Mouse (Mus musculus) heart, embryonic 15.5 days (tissue): ENCODE measurements around the gene Il17f. TPM values are rescaled to one million over a fixed set of nuclear protein-coding genes. Genes with fewer than 3 reads are reported as not detected.
"Not testable (repeated sequence)": the region's sequence is repeated elsewhere in the genome, so short reads cannot be mapped to it uniquely, and the experiment has no call there.

Experiments used
- ATAC-seq: fragments of 200-750 bp; cut with Nextera tagmentation; replicated peaks from 2 replicates; pipeline ENCODE4 v1.8.0; 2017; ENCODE audit warnings: low read depth, moderate TSS enrichment; ENCODE audit not compliant: insufficient number of reproducible peaks, insufficient read depth, low FRiP score
- H3K27ac ChIP-seq: fragments of 300-500 bp; sonication (generic); 2 replicates; pipeline ENCODE4 v1.5.1; 2015; ENCODE audit warnings: mild to moderate bottlenecking, inconsistent platforms
- H3K27me3 ChIP-seq: fragments of 300-500 bp; sonication (generic); 2 replicates; pipeline ENCODE4 v1.6.1; 2015; ENCODE audit warnings: inconsistent platforms
- H3K36me3 ChIP-seq: fragments of 300-500 bp; sonication (generic); 2 replicates; pipeline ENCODE4 v1.6.1; 2015; ENCODE audit warnings: mild to moderate bottlenecking, inconsistent platforms
- H3K4me1 ChIP-seq: fragments of 300-500 bp; sonication (generic); replicated peaks from 2 replicates; pipeline ENCODE4 v1.6.1; 2015; ENCODE audit warnings: inconsistent platforms
- H3K4me2 ChIP-seq: fragments of 300-500 bp; sonication (generic); 2 replicates; pipeline ENCODE4 v1.6.1; 2015; ENCODE audit warnings: inconsistent platforms, mild to moderate bottlenecking, moderate library complexity
- H3K4me3 ChIP-seq: fragments of 300-500 bp; sonication (generic); 2 replicates; pipeline ENCODE4 v1.5.1; 2015; ENCODE audit warnings: mild to moderate bottlenecking, inconsistent platforms
- H3K9ac ChIP-seq: fragments of 300-500 bp; sonication (generic); 2 replicates; pipeline ENCODE4 v1.6.1; 2015; ENCODE audit warnings: mild to moderate bottlenecking, inconsistent platforms
- H3K9me3 ChIP-seq: fragments of 300-500 bp; sonication (generic); replicated peaks from 2 replicates; pipeline ENCODE4 v1.6.1; 2016; ENCODE audit warnings: inconsistent platforms
- WGBS: fragments of 180-500 bp; shearing (Covaris S2); methylation state at CpG from one replicate; pipeline ENCODE4 v1.1.7; 2015; ENCODE audit warnings: mixed read lengths; 5-methylcytosine and 5-hydroxymethylcytosine counted together
- polyA plus RNA-seq: library from polyadenylated mRNA; unstranded; fragments of >200 nt; fragmentation: Nextera tagmentation; extraction: Ambion mirVana; gene quantifications from 2 replicates; pipeline ENCODE4 v1.2.1, GENCODE M21; 2015

Gene Il17f
- polyA plus RNA-seq, 1 experiment from 2014 or later = not detected

- ATAC-seq = no peak
- H3K4me3 ChIP-seq = no peak overlapping the region
- H3K4me2 ChIP-seq = no peak overlapping the region
- H3K27ac ChIP-seq = no peak overlapping the region
- H3K4me1 ChIP-seq = no peaks in the 10 kb centered on the region
- H3K36me3 ChIP-seq = no peaks in the 10 kb centered on the region
- WGBS = 44% methylated on average over 8 of the region's 8 CpGs
- no peak overlapping the region for H3K9ac ChIP-seq
- H3K9me3 ChIP-seq = no peaks in the 10 kb centered on the region
- H3K27me3 ChIP-seq = no peaks in the 10 kb centered on the region
Observed at GRCm38 (mm10) chr1:20787046-20787445, 3.4 kb downstream of the Il17f start.

- H3K36me3 ChIP-seq = no peaks in the 10 kb centered on the region
- 58% methylated on average over 2 of the region's 2 CpGs for WGBS
- ATAC-seq = no peak
- no peaks in the 10 kb centered on the region for H3K4me1 ChIP-seq
- no peak overlapping the region for H3K4me2 ChIP-seq
- no peak overlapping the region for H3K9ac ChIP-seq
- H3K27ac ChIP-seq = no peak overlapping the region
- no peak overlapping the region for H3K4me3 ChIP-seq
- H3K27me3 ChIP-seq = no peaks in the 10 kb centered on the region
- H3K9me3 ChIP-seq = no peaks in the 10 kb centered on the region
Observed at GRCm38 (mm10) chr1:20778366-20778765, 12.1 kb downstream of the Il17f start.

- not testable (repeated sequence) for H3K27me3 ChIP-seq, H3K9ac ChIP-seq, H3K4me3 ChIP-seq, H3K36me3 ChIP-seq, ATAC-seq, H3K4me2 ChIP-seq, H3K27ac ChIP-seq, H3K4me1 ChIP-seq, H3K9me3 ChIP-seq
- WGBS = 76% methylated on average over 4 of the region's 4 CpGs
Observed at GRCm38 (mm10) chr1:20774026-20774730, 16.2 kb downstream of the Il17f start.

- ATAC-seq = no peak
- no peaks in the 10 kb centered on the region for H3K9me3 ChIP-seq
- no peak overlapping the region for H3K9ac ChIP-seq
- H3K27me3 ChIP-seq = no peaks in the 10 kb centered on the region
- 65% methylated on average over 6 of the region's 6 CpGs for WGBS
- no peak overlapping the region for H3K27ac ChIP-seq
- H3K4me1 ChIP-seq = no peaks in the 10 kb centered on the region
- no peaks in the 10 kb centered on the region for H3K36me3 ChIP-seq
- no peak overlapping the region for H3K4me2 ChIP-seq
- H3K4me3 ChIP-seq = no peak overlapping the region
Observed at GRCm38 (mm10) chr1:20766526-20766925, 23.9 kb downstream of the Il17f start.

- H3K27me3 ChIP-seq = no peaks in the 10 kb centered on the region
- H3K27ac ChIP-seq = no peak overlapping the region
- H3K36me3 ChIP-seq = no peaks in the 10 kb centered on the region
- WGBS = 76% methylated on average over 4 of the region's 4 CpGs
- no peaks in the 10 kb centered on the region for H3K9me3 ChIP-seq
- no peak overlapping the region for H3K4me3 ChIP-seq
- no peak for ATAC-seq
- no peak overlapping the region for H3K4me2 ChIP-seq
- H3K9ac ChIP-seq = no peak overlapping the region
- H3K4me1 ChIP-seq = no peaks in the 10 kb centered on the region
Observed at GRCm38 (mm10) chr1:20761411-20761810, 29.0 kb downstream of the Il17f start.

GRCm38 (mm10) chr1:20760331-20760730 is 30.1 kb downstream of the Il17f start:
- H3K36me3 ChIP-seq = no peaks in the 10 kb centered on the region
- WGBS = 71% methylated on average over 5 of the region's 5 CpGs
- no peak overlapping the region for H3K9ac ChIP-seq
- ATAC-seq = no peak
- no peaks in the 10 kb centered on the region for H3K4me1 ChIP-seq
- no peaks in the 10 kb centered on the region for H3K27me3 ChIP-seq
- no peak overlapping the region for H3K4me3 ChIP-seq
- H3K4me2 ChIP-seq = no peak overlapping the region
- no peak overlapping the region for H3K27ac ChIP-seq
- H3K9me3 ChIP-seq = no peaks in the 10 kb centered on the region

GRCm38 (mm10) chr1:20759799-20760198 is 30.6 kb downstream of the Il17f start:
- H3K4me1 ChIP-seq = no peaks in the 10 kb centered on the region
- H3K4me3 ChIP-seq = no peak overlapping the region
- WGBS = 80% methylated on average over 10 of the region's 10 CpGs

GRCm38 (mm10) chr1:20757586-20757985 is 32.8 kb downstream of the Il17f start:
- Histone ChIP-seq H3K27ac (no peak overlapping the region), H3K9ac (no peak overlapping the region), H3K4me3 (no peak overlapping the region), H3K27me3 (no peaks in the 10 kb centered on the region), H3K4me1 (no peaks in the 10 kb centered on the region), H3K36me3 (no peaks in the 10 kb centered on the region), H3K9me3 (no peaks in the 10 kb centered on the region), H3K4me2 (no peak overlapping the region)
- 76% methylated on average over 3 of the region's 3 CpGs for WGBS
- ATAC-seq = no peak

More at GRCm38 (mm10) chr1:20759799-20760198, 30.6 kb downstream of the Il17f start:
- Histone ChIP-seq H3K36me3 (no peaks in the 10 kb centered on the region), H3K4me2 (no peak overlapping the region), H3K27me3 (no peaks in the 10 kb centered on the region), H3K9me3 (no peaks in the 10 kb centered on the region), H3K9ac (no peak overlapping the region), H3K27ac (no peak overlapping the region)
- ATAC-seq = no peak

- Histone ChIP-seq H3K4me2 (no peak overlapping the region), H3K36me3 (no peaks in the 10 kb centered on the region), H3K4me1 (no peaks in the 10 kb centered on the region), H3K9ac (no peak overlapping the region), H3K4me3 (no peak overlapping the region), H3K9me3 (no peaks in the 10 kb centered on the region), H3K27me3 (no peaks in the 10 kb centered on the region), H3K27ac (no peak overlapping the region)
- WGBS = 70% methylated on average over 10 of the region's 10 CpGs
- ATAC-seq = no peak
Observed at GRCm38 (mm10) chr1:20754439-20754838, 36.0 kb downstream of the Il17f start.

GRCm38 (mm10) chr1:20740496-20740998 is 49.9 kb downstream of the Il17f start:
- Histone ChIP-seq H3K9ac (no peak overlapping the region), H3K27me3 (no peaks in the 10 kb centered on the region), H3K4me2 (no peak overlapping the region), H3K4me3 (no peak overlapping the region), H3K27ac (no peak overlapping the region), H3K9me3 (no peaks in the 10 kb centered on the region), H3K36me3 (no peaks in the 10 kb centered on the region), H3K4me1 (no peaks in the 10 kb centered on the region)
- WGBS = 60% methylated on average over 3 of the region's 3 CpGs
- ATAC-seq = no peak

GRCm38 (mm10) chr1:20738483-20738882 is 51.9 kb downstream of the Il17f start:
- no peaks in the 10 kb centered on the region for H3K36me3 ChIP-seq
- no peak overlapping the region for H3K27ac ChIP-seq
- no peak overlapping the region for H3K4me3 ChIP-seq
- H3K4me1 ChIP-seq = no peaks in the 10 kb centered on the region
- H3K4me2 ChIP-seq = no peak overlapping the region
- no peaks in the 10 kb centered on the region for H3K27me3 ChIP-seq
- no peak for ATAC-seq
- H3K9ac ChIP-seq = no peak overlapping the region
- no peaks in the 10 kb centered on the region for H3K9me3 ChIP-seq
- WGBS = 73% methylated on average over 2 of the region's 2 CpGs

GRCm38 (mm10) chr1:20736572-20736971 is 53.8 kb downstream of the Il17f start:
- 84% methylated on average over 4 of the region's 4 CpGs for WGBS
- Histone ChIP-seq H3K27ac (no peak overlapping the region), H3K9ac (no peak overlapping the region), H3K4me3 (no peak overlapping the region), H3K4me1 (no peaks in the 10 kb centered on the region), H3K4me2 (no peak overlapping the region), H3K9me3 (no peaks in the 10 kb centered on the region), H3K27me3 (no peaks in the 10 kb centered on the region), H3K36me3 (no peaks in the 10 kb centered on the region)
- ATAC-seq = no peak
